Mouse (Mus musculus) hindbrain, embryonic 12.5 days (tissue): Measurements from ENCODE around the gene Flvcr1. TPM values are rescaled to one million over a fixed set of nuclear protein-coding genes. Genes with fewer than 3 reads are reported as not detected.

Experiments
- ATAC-seq: fragments of 200-750 bp; cut with Nextera tagmentation; 2 replicates; pipeline ENCODE4 v1.8.0; 2017; ENCODE audit warnings: moderate TSS enrichment; ENCODE audit not compliant: low FRiP score
- H3K27ac ChIP-seq: fragments of 300-500 bp; sonication (generic); 2 replicates; pipeline ENCODE4 v1.5.1; 2016; ENCODE audit warnings: mild to moderate bottlenecking
- H3K27me3 ChIP-seq: fragments of 300-500 bp; sonication (generic); 2 replicates; pipeline ENCODE4 v1.6.1; 2016; ENCODE audit warnings: mild to moderate bottlenecking
- H3K36me3 ChIP-seq: fragments of 300-500 bp; sonication (generic); 2 replicates; pipeline ENCODE4 v1.6.1; 2016; ENCODE audit warnings: mild to moderate bottlenecking
- H3K4me1 ChIP-seq: fragments of 300-500 bp; sonication (generic); 2 replicates; pipeline ENCODE4 v1.6.1; 2016
- H3K4me2 ChIP-seq: fragments of 300-500 bp; sonication (generic); replicated peaks from 2 replicates; pipeline ENCODE4 v1.6.1; 2016; ENCODE audit warnings: mild to moderate bottlenecking
- H3K4me3 ChIP-seq: fragments of 300-500 bp; sonication (generic); 2 replicates; pipeline ENCODE4 v1.5.1; 2016; ENCODE audit warnings: mild to moderate bottlenecking
- H3K9ac ChIP-seq: fragments of 300-500 bp; sonication (generic); 2 replicates; pipeline ENCODE4 v1.6.1; 2016; ENCODE audit warnings: mild to moderate bottlenecking, moderate library complexity
- H3K9me3 ChIP-seq: fragments of 300-500 bp; sonication (generic); replicated peaks from 2 replicates; pipeline ENCODE4 v1.6.1; 2016; ENCODE audit warnings: mild to moderate bottlenecking
- WGBS: fragments of 180-500 bp; shearing (Covaris S2); methylation state at CpG from one replicate; pipeline ENCODE4 v1.1.7; 2016; 5-methylcytosine and 5-hydroxymethylcytosine counted together
- polyA plus RNA-seq: library from polyadenylated mRNA; unstranded; fragments of >200 nt; fragmentation: Nextera tagmentation; extraction: Ambion mirVana; gene quantifications from 2 replicates; pipeline ENCODE4 v1.2.1, GENCODE M21; 2016

Gene Flvcr1
- 9.1 and 9.6 TPM in 2 replicates for polyA plus RNA-seq

DNA sequence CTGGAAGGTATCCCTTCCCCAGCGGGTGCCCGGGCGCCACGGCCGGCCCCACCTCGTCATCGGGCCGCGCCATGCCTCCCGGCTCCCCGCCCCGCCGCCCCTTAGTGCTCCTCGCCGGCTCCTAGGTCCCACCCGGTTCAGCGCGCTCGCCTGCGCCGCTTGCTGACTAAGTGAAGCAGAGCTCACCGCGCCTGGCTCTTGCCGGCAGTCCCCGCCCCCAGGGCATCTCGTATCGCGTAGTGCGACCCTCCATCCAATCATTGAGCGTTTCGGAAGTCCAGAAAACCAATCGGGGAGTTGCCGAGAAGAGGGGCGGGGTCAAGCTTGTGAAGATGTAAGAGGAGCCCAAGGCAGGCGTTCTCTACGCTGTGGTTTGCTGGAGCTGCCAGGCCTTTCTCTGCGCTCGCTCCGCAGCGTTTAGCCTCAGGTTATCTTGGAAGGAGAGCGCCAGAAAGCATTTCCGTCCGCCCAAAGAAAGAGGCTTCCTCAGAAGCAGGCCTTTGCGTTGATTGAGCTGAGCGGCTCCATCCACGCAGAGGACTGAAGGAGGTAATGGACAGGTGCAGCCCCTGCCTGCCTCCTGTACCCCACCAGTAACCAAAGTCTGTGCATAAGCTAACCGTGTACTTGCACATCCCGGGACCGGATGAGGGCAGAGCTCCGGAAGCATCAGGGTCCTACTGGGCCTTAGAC lies at the start of gene Flvcr1:
Gene Flvcr1, minus strand, starts transcription at position 138 of the 693 bp plus-strand sequence.
- peak within 1 kb of the TSS; percentile 95 for H3K27ac ChIP-seq
- under 1% methylated on average over 49 of the region's 50 CpGs for WGBS
- no peaks in the 10 kb centered on the region for H3K9me3 ChIP-seq
- H3K4me1 ChIP-seq: peaks cover 18% of the 10 kb centered on the region
- peaks cover 8% of the 10 kb centered on the region; the same call in 1 of the 2 replicates for H3K36me3 ChIP-seq
- H3K27me3 ChIP-seq: no peaks in the 10 kb centered on the region
- ATAC-seq: peak; percentile 99
- peak within 1 kb of the TSS; percentile 81 for H3K9ac ChIP-seq
- peak within 1 kb of the TSS; percentile 76 for H3K4me3 ChIP-seq
- H3K4me2 ChIP-seq: peak within 1 kb of the TSS; percentile 96

GRCm38 (mm10) chr1:191075199-191075883 lies 49.4 kb upstream of the Flvcr1 start:
- Histone ChIP-seq H3K27ac (no peak overlapping the region), H3K27me3 (no peaks in the 10 kb centered on the region), H3K9ac (no peak overlapping the region), H3K9me3 (no peaks in the 10 kb centered on the region), H3K4me3 (no peak overlapping the region), H3K36me3 (peaks cover 52% of the 10 kb centered on the region), H3K4me2 (no peak overlapping the region), H3K4me1 (no peaks in the 10 kb centered on the region)
- WGBS: 73% methylated on average over 10 of the region's 10 CpGs
- no peak for ATAC-seq

DNA sequence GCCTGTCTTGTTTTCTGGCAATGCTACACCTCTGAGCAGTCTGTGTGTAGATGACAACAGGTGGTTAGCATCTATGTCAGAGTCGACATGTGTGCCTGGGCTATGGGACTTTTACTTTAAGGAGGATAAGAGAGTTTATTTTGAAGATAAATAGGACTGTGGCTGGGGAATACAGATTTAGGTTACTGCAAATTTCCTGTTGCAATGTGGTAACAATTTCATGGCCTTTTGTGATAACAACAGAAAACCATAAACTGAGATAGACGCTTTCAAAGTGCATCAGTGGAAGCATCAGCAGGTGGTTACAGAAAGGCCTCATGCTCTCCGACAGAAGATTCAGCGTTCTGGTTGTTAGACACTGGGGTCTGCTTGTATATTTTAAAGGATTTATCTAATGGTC lies 47.5 kb upstream of the Flvcr1 start:
- 94% methylated on average over 4 of the region's 4 CpGs for WGBS
- Histone ChIP-seq H3K4me2 (no peak overlapping the region), H3K27ac (no peak overlapping the region), H3K27me3 (no peaks in the 10 kb centered on the region), H3K4me3 (no peak overlapping the region), H3K36me3 (peaks cover 60% of the 10 kb centered on the region), H3K9me3 (no peaks in the 10 kb centered on the region), H3K4me1 (no peaks in the 10 kb centered on the region), H3K9ac (no peak overlapping the region)
- ATAC-seq: no peak

- no peaks in the 10 kb centered on the region for H3K27me3 ChIP-seq
- ATAC-seq: no peak
- H3K9ac ChIP-seq: no peak overlapping the region
- H3K27ac ChIP-seq: no peak overlapping the region
- WGBS: 84% methylated on average over 6 of the region's 6 CpGs
- peaks cover 60% of the 10 kb centered on the region for H3K36me3 ChIP-seq
- H3K9me3 ChIP-seq: no peaks in the 10 kb centered on the region
- H3K4me1 ChIP-seq: no peaks in the 10 kb centered on the region
- H3K4me3 ChIP-seq: no peak overlapping the region
- no peak overlapping the region for H3K4me2 ChIP-seq
Observed at GRCm38 (mm10) chr1:191073001-191073400, 47.0 kb upstream of the Flvcr1 start.

GRCm38 (mm10) chr1:191072329-191072913 lies 46.5 kb upstream of the Flvcr1 start:
- no peaks in the 10 kb centered on the region for H3K27me3 ChIP-seq
- no peak overlapping the region for H3K9ac ChIP-seq
- ATAC-seq: no peak
- no peaks in the 10 kb centered on the region for H3K9me3 ChIP-seq
- no peaks in the 10 kb centered on the region for H3K4me1 ChIP-seq
- no peak overlapping the region for H3K4me3 ChIP-seq
- WGBS: 94% methylated on average over 16 of the region's 16 CpGs
- peaks cover 60% of the 10 kb centered on the region for H3K36me3 ChIP-seq
- H3K4me2 ChIP-seq: no peak overlapping the region
- H3K27ac ChIP-seq: no peak overlapping the region

- WGBS: 87% methylated on average over 6 of the region's 6 CpGs
- Histone ChIP-seq H3K4me1 (no peaks in the 10 kb centered on the region), H3K36me3 (peaks cover 54% of the 10 kb centered on the region), H3K27me3 (no peaks in the 10 kb centered on the region), H3K27ac (no peak overlapping the region), H3K9me3 (no peaks in the 10 kb centered on the region), H3K9ac (no peak overlapping the region), H3K4me2 (no peak overlapping the region), H3K4me3 (no peak overlapping the region)
- ATAC-seq: no peak
Observed at GRCm38 (mm10) chr1:191071613-191072012, 45.7 kb upstream of the Flvcr1 start.

DNA sequence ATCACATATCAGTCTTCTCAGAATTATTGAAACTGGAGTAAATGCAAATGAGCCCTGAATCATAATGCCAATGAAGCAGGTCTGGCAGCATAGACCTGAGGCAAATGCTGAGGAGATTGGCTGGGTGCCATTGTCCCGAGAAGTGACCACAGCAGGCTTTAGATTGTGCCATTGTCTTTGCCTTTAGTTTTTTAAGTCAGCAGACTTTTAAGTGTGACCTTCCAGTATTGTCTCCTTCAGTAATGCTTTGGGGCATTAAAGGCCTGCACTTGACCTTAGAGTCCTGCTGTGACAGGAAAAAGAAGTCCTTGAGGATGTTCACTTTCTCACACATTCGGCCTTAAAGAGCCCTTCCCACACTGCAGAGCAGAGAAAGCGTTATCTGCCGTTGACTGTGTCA lies 44.3 kb upstream of the Flvcr1 start:
- Histone ChIP-seq H3K4me2 (no peak overlapping the region), H3K4me1 (no peaks in the 10 kb centered on the region), H3K27me3 (no peaks in the 10 kb centered on the region), H3K36me3 (peaks cover 64% of the 10 kb centered on the region), H3K9ac (no peak overlapping the region), H3K9me3 (no peaks in the 10 kb centered on the region), H3K27ac (no peak overlapping the region), H3K4me3 (no peak overlapping the region)
- 90% methylated on average over 4 of the region's 4 CpGs for WGBS
- ATAC-seq: no peak

- Histone ChIP-seq H3K4me3 (no peak overlapping the region), H3K9ac (no peak overlapping the region), H3K9me3 (no peaks in the 10 kb centered on the region), H3K4me2 (no peak overlapping the region), H3K27ac (no peak overlapping the region), H3K36me3 (peaks cover 65% of the 10 kb centered on the region), H3K27me3 (no peaks in the 10 kb centered on the region), H3K4me1 (peaks cover 7% of the 10 kb centered on the region)
- WGBS: 82% methylated on average over 5 of the region's 5 CpGs
- no peak for ATAC-seq
Observed at GRCm38 (mm10) chr1:191068377-191068776, 42.4 kb upstream of the Flvcr1 start.

DNA sequence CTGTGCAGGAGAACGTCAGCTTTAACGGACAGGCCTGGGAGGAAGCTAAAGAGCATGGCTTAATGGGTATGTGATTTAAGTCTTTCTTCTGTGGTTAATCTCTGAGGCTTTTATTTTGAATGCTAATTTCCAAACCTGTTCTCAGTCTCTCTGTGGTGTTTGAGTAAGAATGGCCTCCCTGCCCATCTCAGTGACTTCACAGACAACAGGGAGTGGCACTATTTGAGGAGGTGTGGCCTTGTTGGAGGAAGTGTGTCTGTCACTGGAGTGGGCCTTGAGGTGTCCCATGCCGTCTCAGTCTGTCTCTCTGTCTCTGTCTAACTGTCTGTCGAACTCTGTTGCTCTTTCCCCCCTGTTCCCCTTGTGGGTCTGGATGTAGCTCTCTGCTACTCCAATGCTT lies 39.2 kb upstream of the Flvcr1 start:
- WGBS: 90% methylated on average over 4 of the region's 4 CpGs
- H3K9me3 ChIP-seq: no peaks in the 10 kb centered on the region
- H3K9ac ChIP-seq: no peak overlapping the region
- no peak for ATAC-seq
- peaks cover 35% of the 10 kb centered on the region for H3K36me3 ChIP-seq
- H3K4me2 ChIP-seq: no peak overlapping the region
- H3K4me1 ChIP-seq: peaks cover 18% of the 10 kb centered on the region
- H3K4me3 ChIP-seq: no peak overlapping the region
- H3K27ac ChIP-seq: no peak overlapping the region
- H3K27me3 ChIP-seq: no peaks in the 10 kb centered on the region; the same call in 1 of the 2 replicates

DNA sequence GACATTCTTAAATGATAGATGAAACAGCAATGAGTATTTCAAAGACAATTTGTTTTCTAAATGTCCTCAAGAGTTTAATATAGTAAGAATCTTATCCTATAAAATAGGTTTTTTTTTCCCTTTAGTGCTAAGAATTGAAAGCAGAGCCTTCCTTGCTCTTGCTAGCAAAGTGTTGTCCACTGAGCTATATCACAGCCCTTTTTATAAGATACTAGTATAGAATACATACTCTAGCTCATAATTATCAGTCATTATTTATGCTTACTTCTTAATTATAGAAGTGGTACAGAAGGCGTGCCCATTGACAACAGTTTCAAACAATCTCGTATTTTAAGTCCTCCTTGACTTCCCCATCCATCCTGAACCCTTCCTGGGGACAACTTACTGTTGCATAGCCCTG lies 38.6 kb upstream of the Flvcr1 start:
- peaks cover 18% of the 10 kb centered on the region for H3K4me1 ChIP-seq
- no peak overlapping the region for H3K9ac ChIP-seq
- H3K4me2 ChIP-seq: no peak overlapping the region
- H3K27me3 ChIP-seq: no peaks in the 10 kb centered on the region; the same call in 1 of the 2 replicates
- ATAC-seq: no peak
- H3K9me3 ChIP-seq: no peaks in the 10 kb centered on the region
- H3K36me3 ChIP-seq: peaks cover 28% of the 10 kb centered on the region
- no peak overlapping the region for H3K4me3 ChIP-seq
- WGBS: 78% methylated on average over 2 of the region's 2 CpGs
- no peak overlapping the region for H3K27ac ChIP-seq

DNA sequence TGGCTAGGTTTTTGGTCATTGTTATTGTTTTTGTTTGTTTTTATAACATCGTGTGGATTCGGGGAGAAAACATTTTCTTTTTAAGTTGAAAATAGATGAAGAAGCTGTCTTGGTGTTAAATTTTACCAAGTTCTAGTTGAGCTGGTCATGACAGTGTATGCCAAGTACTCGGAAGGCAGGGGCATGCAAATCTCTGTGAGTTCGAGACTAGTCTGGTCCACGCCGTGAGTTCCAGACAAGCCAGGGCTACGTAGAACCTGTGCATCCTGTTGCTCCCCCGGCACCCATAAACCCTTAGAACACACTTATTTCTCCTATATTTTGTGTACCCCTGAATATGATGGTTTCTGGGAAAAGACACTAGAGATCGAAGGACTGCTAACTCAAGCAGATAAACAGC lies 37.7 kb upstream of the Flvcr1 start:
- Histone ChIP-seq H3K4me3 (peak overlapping the region; percentile 86), H3K9ac (peak overlapping the region; percentile 76; the same call in 1 of the 2 replicates), H3K27me3 (no peaks in the 10 kb centered on the region; the same call in 1 of the 2 replicates), H3K4me2 (peak overlapping the region; percentile 95), H3K36me3 (peaks cover 25% of the 10 kb centered on the region), H3K9me3 (no peaks in the 10 kb centered on the region), H3K4me1 (peaks cover 18% of the 10 kb centered on the region), H3K27ac (no peak overlapping the region)
- no peak for ATAC-seq
- 62% methylated on average over 9 of the region's 9 CpGs for WGBS

DNA sequence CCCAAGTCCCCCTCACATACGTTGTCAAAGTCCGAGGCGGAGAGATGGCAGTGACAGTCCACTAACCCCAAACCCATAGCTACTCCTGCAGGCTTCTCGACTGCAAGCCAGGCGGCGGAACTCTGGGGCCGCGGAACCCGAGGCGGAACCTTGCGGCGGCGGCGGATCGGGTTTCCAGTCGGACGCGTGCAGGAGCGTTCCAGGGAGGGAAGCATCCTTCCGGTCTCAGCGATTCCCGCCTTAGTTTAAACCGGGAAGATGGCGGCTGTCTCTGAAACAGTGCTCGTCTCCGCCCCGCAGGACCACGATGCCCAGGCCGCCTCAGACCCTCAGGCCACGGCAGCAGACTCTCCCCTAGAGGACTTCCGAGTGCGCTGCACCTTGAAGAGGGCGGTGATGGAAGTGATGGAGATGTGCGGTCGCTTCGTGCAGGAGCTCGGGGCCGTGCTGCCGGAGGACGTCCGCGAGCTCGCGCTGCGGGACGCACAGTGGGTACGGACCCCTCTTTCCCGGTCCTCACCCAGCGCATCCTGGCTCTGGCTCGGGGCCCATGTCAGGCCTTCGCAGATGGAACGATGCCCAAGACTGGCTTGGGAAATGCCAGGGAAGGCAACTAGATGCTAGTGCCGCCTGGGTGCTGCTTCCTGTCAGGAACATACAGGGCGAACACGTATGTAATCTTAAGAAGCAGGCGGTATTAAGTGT lies 37.0 kb upstream of the Flvcr1 start, which contains the start of the genes Tatdn3 and Nsl1:
Gene Tatdn3, minus strand, starts transcription at position 152 of the 705 bp plus-strand sequence.
Gene Nsl1, plus strand, starts transcription at position 232 of the 705 bp plus-strand sequence.
- peak within 1 kb of the TSS; percentile 86 for H3K4me3 ChIP-seq
- WGBS: under 1% methylated on average over 54 of the region's 56 CpGs
- peaks cover 18% of the 10 kb centered on the region for H3K4me1 ChIP-seq
- ATAC-seq: peak; percentile 91
- H3K27ac ChIP-seq: peak within 1 kb of the TSS; percentile 44; the same call in 1 of the 2 replicates
- no peaks in the 10 kb centered on the region for H3K9me3 ChIP-seq
- peak within 1 kb of the TSS; percentile 95 for H3K4me2 ChIP-seq
- H3K36me3 ChIP-seq: peaks cover 20% of the 10 kb centered on the region
- peak within 1 kb of the TSS; percentile 76 for H3K9ac ChIP-seq
- H3K27me3 ChIP-seq: no peaks in the 10 kb centered on the region; the same call in 1 of the 2 replicates
